9 mouse cellular contexts compared by ENCODE assay signal in genomic region chr17:24469336-24469909, GRCm38 (mm10). TPM values are rescaled to one million over a fixed set of nuclear protein-coding genes. Genes with fewer than 3 reads are reported as not detected.
A peak's percentile ranks its signal among the peaks of the same experiment; 100 is the strongest.
DNase-seq lines count a peak whose midpoint lies in the region; ATAC-seq and TF ChIP-seq lines count a peak whose summit lies in the region.
"Had no signal": no experiment of that assay in that cellular context is flagged by ENCODE, and none has a peak within 500 bp of the region (broad histone marks: within the 10 kb centered on the region; RNA-seq: fewer than 3 reads in every experiment).

No protein-coding gene starts in this region.

- no peaks in the 10 kb centered on the region for H3K9me3 ChIP-seq in heart, embryonic 12.5 days (replicated peaks)
- no peaks in the 10 kb centered on the region for H3K9me3 ChIP-seq in E14TG2a.4 (ENCODE audit: low read length)
- H3K9me3 ChIP-seq in forebrain, embryonic 15.5 days = no peaks in the 10 kb centered on the region
- no peaks in the 10 kb centered on the region for H3K9me3 ChIP-seq in liver, embryonic 15.5 days (replicated peaks)

- TF ChIP-seq CTCF in E14TG2a.4 (conservative IDR thresholded peaks at IDR 0.05; ENCODE audit: low read length) = no peak

- no peaks in the 10 kb centered on the region for H3K27me3 ChIP-seq in heart, embryonic 12.5 days (replicated peaks)
- H3K27me3 ChIP-seq in E14TG2a.4 (ENCODE audit: insufficient read depth, low read length) = no peaks in the 10 kb centered on the region
- H3K27me3 ChIP-seq in forebrain, embryonic 15.5 days = no peaks in the 10 kb centered on the region
- H3K27me3 ChIP-seq in liver, embryonic 15.5 days = no peaks in the 10 kb centered on the region

- peaks cover 20% of the 10 kb centered on the region for H3K36me3 ChIP-seq in heart, embryonic 12.5 days
- H3K36me3 ChIP-seq in E14TG2a.4 (ENCODE audit: insufficient read depth, low read length) = peaks cover 57% of the 10 kb centered on the region
- H3K36me3 ChIP-seq in forebrain, embryonic 15.5 days = 0 out of 2 replicates have a peak, but pooled peaks cover 5% of the 10 kb centered on the region
- H3K36me3 ChIP-seq in liver, embryonic 15.5 days (replicated peaks) = peaks cover 29% of the 10 kb centered on the region

- H3K27ac ChIP-seq in heart, embryonic 12.5 days (ENCODE audit: poor library complexity, severe bottlenecking) = peak overlapping the region; percentile 86
- peak overlapping the region; percentile 90 for H3K27ac ChIP-seq in forebrain, embryonic 15.5 days (replicated peaks)
- H3K27ac ChIP-seq in liver, embryonic 15.5 days (replicated peaks) = peak overlapping the region; percentile 97

- ATAC-seq in heart, embryonic 12.5 days (ENCODE audit: insufficient number of reproducible peaks, low FRiP score) = no peak
- ATAC-seq in forebrain, embryonic 15.5 days (replicated peaks) = no peak
- ATAC-seq in liver, embryonic 15.5 days (ENCODE audit: insufficient read depth) = no peak

- H3K4me3 ChIP-seq in heart, embryonic 12.5 days = peak overlapping the region; percentile 76
- peak overlapping the region; percentile 96 for H3K4me3 ChIP-seq in E14TG2a.4 (replicated peaks; ENCODE audit: low read length)
- H3K4me3 ChIP-seq in forebrain, embryonic 15.5 days = peak overlapping the region; percentile 82
- H3K4me3 ChIP-seq in liver, embryonic 15.5 days (replicated peaks) = peak overlapping the region; percentile 95

- peak overlapping the region; percentile 97 for H3K4me2 ChIP-seq in heart, embryonic 12.5 days
- H3K4me2 ChIP-seq in forebrain, embryonic 15.5 days (replicated peaks) = peak overlapping the region; percentile 87
- peak overlapping the region; percentile 96 for H3K4me2 ChIP-seq in liver, embryonic 15.5 days

- peak overlapping the region; percentile 91 for H3K9ac ChIP-seq in heart, embryonic 12.5 days
- H3K9ac ChIP-seq in forebrain, embryonic 15.5 days (replicated peaks) = peak overlapping the region; percentile 73
- H3K9ac ChIP-seq in liver, embryonic 15.5 days = peak overlapping the region; percentile 96

- peaks cover 30% of the 10 kb centered on the region for H3K4me1 ChIP-seq in heart, embryonic 12.5 days (replicated peaks)
- H3K4me1 ChIP-seq in E14TG2a.4 (replicated peaks; ENCODE audit: low read depth, low read length) = peaks cover 44% of the 10 kb centered on the region
- H3K4me1 ChIP-seq in forebrain, embryonic 15.5 days = peaks cover 32% of the 10 kb centered on the region
- peaks cover 44% of the 10 kb centered on the region for H3K4me1 ChIP-seq in liver, embryonic 15.5 days (replicated peaks)

- no peak for DNase-seq in heart, postnatal 4 days
- DNase-seq in frontal cortex, postnatal 14 days (ENCODE audit: low spot score in 2 of 2) = no peak
- no peak for DNase-seq in urinary bladder, adult 2 months (ENCODE audit: low spot score)
- DNase-seq in right cerebral cortex, postnatal 4 days = no peak

- WGBS in heart, embryonic 12.5 days = 17% methylated on average over 7 of the region's 7 CpGs
- WGBS in forebrain, embryonic 15.5 days = 15% methylated on average over 7 of the region's 7 CpGs
- WGBS in liver, embryonic 15.5 days (ENCODE audit: insufficient replicate concordance) = 16% methylated on average over 7 of the region's 7 CpGs

RNA-seq across cellular contexts. Expression of gene E4f1, which starts 0.7 kb away (rescaled TPM):
- 22.2 and 22.5 TPM in 2 replicates for polyA plus RNA-seq in heart, embryonic 12.5 days (2016; fragmentation: Nextera tagmentation; extraction: Ambion mirVana)
- total RNA-seq in heart, postnatal 4 days (2021) = 10 to 100 TPM; 17.3 to 19.3 TPM
- 44.0 and 44.9 TPM in 2 replicates for polyA plus RNA-seq in forebrain, embryonic 15.5 days (2015; fragmentation: Nextera tagmentation; extraction: Ambion mirVana)
- 11.5 and 14.2 TPM in 2 replicates for polyA plus RNA-seq in liver, embryonic 15.5 days (2015; fragmentation: Nextera tagmentation; extraction: Ambion mirVana)
- 55.8 and 61.5 TPM in 2 replicates for polyA plus RNA-seq in urinary bladder, adult 2 months (2012; rRNA removed)

RNA-seq across cellular contexts. Expression of gene Pgp, which starts 0.8 kb away (rescaled TPM):
- 71.9 and 73.7 TPM in 2 replicates for polyA plus RNA-seq in heart, embryonic 12.5 days (2016; fragmentation: Nextera tagmentation; extraction: Ambion mirVana)
- total RNA-seq in heart, postnatal 4 days (2021) = 10 to 100 TPM; 46.5 to 49.3 TPM
- 51.0 and 54.0 TPM in 2 replicates for polyA plus RNA-seq in forebrain, embryonic 15.5 days (2015; fragmentation: Nextera tagmentation; extraction: Ambion mirVana)
- 60.5 and 61.2 TPM in 2 replicates for polyA plus RNA-seq in liver, embryonic 15.5 days (2015; fragmentation: Nextera tagmentation; extraction: Ambion mirVana)
- polyA plus RNA-seq in urinary bladder, adult 2 months (2012; rRNA removed) = 31.8 and 33.5 TPM in 2 replicates

RNA-seq across cellular contexts. Expression of gene Bricd5, which starts 4.3 kb away (rescaled TPM):
- not detected in 2 replicates for polyA plus RNA-seq in heart, embryonic 12.5 days (2016; fragmentation: Nextera tagmentation; extraction: Ambion mirVana)
- total RNA-seq in heart, postnatal 4 days (2021) = under 1 TPM in 1 of 2 experiments, not detected in 1; 0.29 TPM
- polyA plus RNA-seq in forebrain, embryonic 15.5 days (2015; fragmentation: Nextera tagmentation; extraction: Ambion mirVana) = 0.40 TPM in 1 of 2 replicates, not detected in the other
- 0.13 TPM in 1 of 2 replicates, not detected in the other for polyA plus RNA-seq in liver, embryonic 15.5 days (2015; fragmentation: Nextera tagmentation; extraction: Ambion mirVana)
- 0.10 and 0.19 TPM in 2 replicates for polyA plus RNA-seq in urinary bladder, adult 2 months (2012; rRNA removed)
- total RNA-seq: neutrophil, adult 5-6 weeks had no signal

RNA-seq across cellular contexts. Expression of gene Mlst8, which starts 9.5 kb away (rescaled TPM):
- polyA plus RNA-seq in heart, embryonic 12.5 days (2016; fragmentation: Nextera tagmentation; extraction: Ambion mirVana) = 17.8 and 20.5 TPM in 2 replicates
- 10 to 100 TPM; 14.9 to 16.3 TPM for total RNA-seq in heart, postnatal 4 days (2021)
- 35.2 and 36.4 TPM in 2 replicates for polyA plus RNA-seq in forebrain, embryonic 15.5 days (2015; fragmentation: Nextera tagmentation; extraction: Ambion mirVana)
- 12.0 and 13.6 TPM in 2 replicates for polyA plus RNA-seq in liver, embryonic 15.5 days (2015; fragmentation: Nextera tagmentation; extraction: Ambion mirVana)
- polyA plus RNA-seq in urinary bladder, adult 2 months (2012; rRNA removed) = 20.9 and 21.7 TPM in 2 replicates

RNA-seq across cellular contexts. Expression of gene Caskin1, which starts 19.0 kb away (rescaled TPM):
- 0.64 and 0.77 TPM in 2 replicates for polyA plus RNA-seq in heart, embryonic 12.5 days (2016; fragmentation: Nextera tagmentation; extraction: Ambion mirVana)
- total RNA-seq in heart, postnatal 4 days (2021) = under 1 TPM; 0.34 to 0.91 TPM
- polyA plus RNA-seq in forebrain, embryonic 15.5 days (2015; fragmentation: Nextera tagmentation; extraction: Ambion mirVana) = 25.6 and 26.4 TPM in 2 replicates
- polyA plus RNA-seq in liver, embryonic 15.5 days (2015; fragmentation: Nextera tagmentation; extraction: Ambion mirVana) = 0.05 and 0.09 TPM in 2 replicates
- polyA plus RNA-seq in urinary bladder, adult 2 months (2012; rRNA removed) = 0.76 and 1.1 TPM in 2 replicates
- total RNA-seq: neutrophil, adult 5-6 weeks had no signal
